Mouse (Mus musculus) retina, adult 2 months (tissue): Measurements from ENCODE around the gene Nxpe3.

ENCODE experiments used
- DNase-seq: peaks from one replicate; pipeline ENCODE4 v3.0.0-alpha.2; 2012; ENCODE audit warnings: low read depth, low spot score

Nxpe3 gene

GRCm38 (mm10) chr16:55894893-55895650, at the start of gene Nxpe3:
Gene Nxpe3, minus strand, starts transcription at chr16:55895285.
- peak; percentile 37 for DNase-seq

GRCm38 (mm10) chr16:55940781-55941180, 45.7 kb upstream of the Nxpe3 start:
- no peak for DNase-seq

GRCm38 (mm10) chr16:55939703-55940102, 44.6 kb upstream of the Nxpe3 start:
- DNase-seq, result no peak

GRCm38 (mm10) chr16:55938761-55939160, 43.7 kb upstream of the Nxpe3 start:
- no peak for DNase-seq

GRCm38 (mm10) chr16:55934453-55935037, 39.5 kb upstream of the Nxpe3 start, which contains the start of gene Cep97:
Gene Cep97, minus strand, starts transcription at chr16:55934855.
- peak; percentile 76 for DNase-seq

GRCm38 (mm10) chr16:55933681-55934343, 38.7 kb upstream of the Nxpe3 start:
- DNase-seq, result no peak

- DNase-seq, result no peak
These were observed 28.9 kb upstream of the Nxpe3 start for GRCm38 (mm10) chr16:55924010-55924409.

GRCm38 (mm10) chr16:55922079-55922478, 27.0 kb upstream of the Nxpe3 start:
- DNase-seq, result no peak

- DNase-seq, result no peak
These were observed 19.6 kb upstream of the Nxpe3 start for GRCm38 (mm10) chr16:55914716-55915115.

GRCm38 (mm10) chr16:55910208-55910793, 15.2 kb upstream of the Nxpe3 start:
- no peak for DNase-seq

- DNase-seq, result no peak
These were observed 12.0 kb upstream of the Nxpe3 start for GRCm38 (mm10) chr16:55906928-55907679.

GRCm38 (mm10) chr16:55905370-55905769, 10.3 kb upstream of the Nxpe3 start:
- no peak for DNase-seq

- DNase-seq, result no peak
These were observed 7.0 kb upstream of the Nxpe3 start for GRCm38 (mm10) chr16:55901839-55902756.

GRCm38 (mm10) chr16:55898385-55899002, 3.4 kb upstream of the Nxpe3 start:
- no peak for DNase-seq

- DNase-seq, result no peak
These were observed 588 bp upstream of the Nxpe3 start for GRCm38 (mm10) chr16:55895651-55896095.

GRCm38 (mm10) chr16:55894536-55894892, 571 bp downstream of the Nxpe3 start:
- DNase-seq, result no peak

GRCm38 (mm10) chr16:55893410-55894107, 1.5 kb downstream of the Nxpe3 start:
- DNase-seq, result no peak

- DNase-seq, result no peak
These were observed 2.6 kb downstream of the Nxpe3 start for GRCm38 (mm10) chr16:55892484-55892883.

- no peak for DNase-seq
These were observed 3.7 kb downstream of the Nxpe3 start for GRCm38 (mm10) chr16:55891346-55891745.
